Mouse (Mus musculus): ENCODE measurements around the gene Galc. TPM values are rescaled to one million over a fixed set of nuclear protein-coding genes. Genes with fewer than 3 reads are reported as not detected.

Galc gene
- total and polyA plus RNA-seq, 3 experiments = 5.0 to 8.3 (median 7.3) TPM

DNA sequence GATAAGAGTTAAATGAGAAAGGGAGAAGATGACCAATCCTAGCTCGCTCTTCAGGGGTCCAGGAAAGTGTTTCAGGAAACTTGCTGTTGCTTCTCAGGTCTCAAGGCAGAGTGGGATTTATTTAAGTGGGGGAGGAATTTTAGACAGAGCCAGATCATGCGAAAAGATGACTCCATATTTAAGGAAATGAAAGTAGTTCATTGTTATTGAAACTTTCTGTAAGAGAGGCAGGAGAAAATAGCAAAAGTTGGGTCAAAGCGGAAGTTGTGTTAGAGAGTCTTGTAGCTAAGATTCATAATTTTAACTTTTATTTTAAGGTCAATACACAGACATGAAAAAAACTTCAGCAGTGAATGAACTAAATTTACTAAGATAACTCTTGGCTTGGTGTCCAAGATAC lies 31.2 kb upstream of the Galc start:
- intact Hi-C loops (cut with DNase I) = no loop called here
- no peaks in the 10 kb centered on the region for H3K4me1 ChIP-seq (ENCODE audit: control insufficient read depth, insufficient read depth, low read length)
- TF ChIP-seq POLR2A (IDR thresholded peaks at IDR 0.05; ENCODE audit: insufficient read depth, low read depth, low read length) = no peak
- TF ChIP-seq CTCF (IDR thresholded peaks at IDR 0.05) = no peak
- no peak for TF ChIP-seq EP300 (IDR thresholded peaks at IDR 0.05; ENCODE audit: insufficient read depth, low read depth, low read length)
- no peak overlapping the region for H3K4me3 ChIP-seq
- 57% methylated on average over 3 of the region's 3 CpGs for WGBS
- H3K9ac ChIP-seq (ENCODE audit: low read depth, low read length) = no peak overlapping the region
- no peaks in the 10 kb centered on the region for H3K36me3 ChIP-seq (ENCODE audit: control insufficient read depth, insufficient read depth, low read length)
- no peaks in the 10 kb centered on the region for H3K27me3 ChIP-seq (ENCODE audit: control insufficient read depth, insufficient read depth, low read length)
- no peak for DNase-seq
- no peaks in the 10 kb centered on the region for H3K79me2 ChIP-seq (replicated peaks; ENCODE audit: control insufficient read depth, insufficient read depth, low read length)
- H3K27ac ChIP-seq = no peak overlapping the region

DNA sequence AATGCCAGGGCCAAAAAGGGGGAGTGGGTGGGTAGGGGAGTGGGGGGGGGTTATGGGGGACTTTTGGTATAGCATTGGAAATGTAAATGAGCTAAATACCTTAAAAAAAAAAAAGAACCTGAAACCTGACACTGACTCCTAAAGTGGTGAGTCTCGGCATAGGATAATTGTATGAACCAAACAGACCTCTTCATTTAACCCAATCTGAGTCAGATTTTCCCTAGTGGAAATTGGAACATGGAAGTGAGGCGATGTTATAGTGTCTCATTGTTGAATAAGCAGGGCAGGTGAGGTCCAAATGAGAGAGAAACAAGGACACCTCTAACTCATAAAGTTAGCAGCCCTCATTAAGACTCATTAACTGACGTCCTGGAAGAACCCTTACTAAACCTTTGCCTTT lies 25.2 kb upstream of the Galc start:
- Histone ChIP-seq H3K9ac (ENCODE audit: low read depth, low read length) (no peak overlapping the region), H3K36me3 (ENCODE audit: control insufficient read depth, insufficient read depth, low read length) (no peaks in the 10 kb centered on the region), H3K79me2 (replicated peaks; ENCODE audit: control insufficient read depth, insufficient read depth, low read length) (no peaks in the 10 kb centered on the region), H3K4me1 (ENCODE audit: control insufficient read depth, insufficient read depth, low read length) (no peaks in the 10 kb centered on the region), H3K4me3 (no peak overlapping the region), H3K27me3 (ENCODE audit: control insufficient read depth, insufficient read depth, low read length) (no peaks in the 10 kb centered on the region), H3K27ac (no peak overlapping the region)
- intact Hi-C loops (cut with DNase I) = loop anchor here (5.0 kb wide), 1 partner anchor 63 kb away; no protein-coding TSS in a partner anchor
- no peak for DNase-seq
- 94% methylated on average over 3 of the region's 3 CpGs for WGBS
- no peak for TF ChIP-seq CTCF (IDR thresholded peaks at IDR 0.05)
- no peak for TF ChIP-seq POLR2A (IDR thresholded peaks at IDR 0.05; ENCODE audit: insufficient read depth, low read depth, low read length)
- no peak for TF ChIP-seq EP300 (IDR thresholded peaks at IDR 0.05; ENCODE audit: insufficient read depth, low read depth, low read length)

DNA sequence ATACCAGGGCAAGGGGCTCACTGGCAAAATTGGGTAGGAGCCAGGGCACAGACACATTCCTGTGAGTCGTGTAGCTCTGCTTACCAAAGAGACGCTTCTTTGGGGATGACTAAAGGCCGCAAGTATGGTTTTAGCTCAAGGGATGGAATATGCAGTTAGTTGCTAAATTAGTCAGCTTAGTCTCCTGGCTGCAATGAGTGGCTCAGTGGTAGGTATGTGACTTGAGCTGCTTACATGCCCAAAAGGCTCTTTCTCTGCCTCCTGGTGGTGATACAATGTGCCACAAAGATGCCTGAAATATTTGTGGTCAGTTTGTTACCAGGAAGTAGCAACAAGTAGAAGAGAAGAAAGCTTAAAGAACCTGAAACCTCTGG lies 24.2 kb upstream of the Galc start:
- Histone ChIP-seq H3K9ac (ENCODE audit: low read depth, low read length) (no peak overlapping the region), H3K79me2 (replicated peaks; ENCODE audit: control insufficient read depth, insufficient read depth, low read length) (no peaks in the 10 kb centered on the region), H3K4me3 (no peak overlapping the region), H3K36me3 (ENCODE audit: control insufficient read depth, insufficient read depth, low read length) (no peaks in the 10 kb centered on the region), H3K27me3 (ENCODE audit: control insufficient read depth, insufficient read depth, low read length) (no peaks in the 10 kb centered on the region), H3K27ac (no peak overlapping the region), H3K4me1 (ENCODE audit: control insufficient read depth, insufficient read depth, low read length) (no peaks in the 10 kb centered on the region)
- TF ChIP-seq CTCF (IDR thresholded peaks at IDR 0.05) (peak; percentile 16; the same call in 1 of the 2 replicates), EP300 (IDR thresholded peaks at IDR 0.05; ENCODE audit: insufficient read depth, low read depth, low read length) (no peak), POLR2A (IDR thresholded peaks at IDR 0.05; ENCODE audit: insufficient read depth, low read depth, low read length) (no peak)
- WGBS = 29% methylated on average over 3 of the region's 3 CpGs
- intact Hi-C loops (cut with DNase I) = loop anchor here (5.0 kb wide), 1 partner anchor 64 kb away; no protein-coding TSS in a partner anchor
- no peak for DNase-seq

DNA sequence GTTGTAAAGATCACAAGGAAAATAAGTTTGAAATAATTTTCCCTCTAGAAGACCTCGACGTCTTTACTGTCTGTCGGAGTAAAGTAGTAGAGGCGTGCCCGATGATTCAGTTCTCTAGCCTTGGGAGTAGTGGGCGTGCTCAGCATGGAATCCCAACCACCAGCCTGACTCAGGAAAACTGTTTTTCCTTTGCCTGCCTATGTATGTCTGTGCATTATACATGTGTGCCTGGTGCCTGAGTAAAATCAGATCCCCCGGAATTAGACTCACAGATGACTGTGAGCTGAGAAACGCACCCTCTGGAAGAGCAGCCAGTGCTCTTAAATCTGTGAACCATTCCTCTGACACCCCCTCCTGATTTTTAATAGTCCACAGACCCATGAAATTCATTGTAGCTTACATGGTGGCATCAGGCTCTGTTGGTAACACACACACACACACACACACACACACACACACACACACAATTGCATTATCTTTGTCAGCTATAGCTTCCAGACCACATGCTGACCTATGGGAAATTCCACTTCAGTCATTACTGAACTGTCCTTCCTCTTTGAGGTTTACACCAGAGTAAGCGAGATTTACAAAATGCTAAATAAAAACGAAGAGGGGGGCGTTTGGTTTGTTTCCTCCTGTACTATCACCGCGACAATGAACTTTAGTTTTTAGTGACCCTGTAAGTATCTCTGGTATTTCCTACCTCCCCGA lies 23.7 kb upstream of the Galc start:
- no peak for DNase-seq
- Histone ChIP-seq H3K4me1 (ENCODE audit: control insufficient read depth, insufficient read depth, low read length) (no peaks in the 10 kb centered on the region), H3K4me3 (no peak overlapping the region), H3K27me3 (ENCODE audit: control insufficient read depth, insufficient read depth, low read length) (no peaks in the 10 kb centered on the region), H3K27ac (no peak overlapping the region), H3K79me2 (replicated peaks; ENCODE audit: control insufficient read depth, insufficient read depth, low read length) (no peaks in the 10 kb centered on the region), H3K36me3 (ENCODE audit: control insufficient read depth, insufficient read depth, low read length) (no peaks in the 10 kb centered on the region), H3K9ac (ENCODE audit: low read depth, low read length) (no peak overlapping the region)
- TF ChIP-seq CTCF (IDR thresholded peaks at IDR 0.05) = no peak
- no peak for TF ChIP-seq POLR2A (IDR thresholded peaks at IDR 0.05; ENCODE audit: insufficient read depth, low read depth, low read length)
- no peak for TF ChIP-seq EP300 (IDR thresholded peaks at IDR 0.05; ENCODE audit: insufficient read depth, low read depth, low read length)
- WGBS = 55% methylated on average over 14 of the region's 14 CpGs
- intact Hi-C loops (cut with DNase I) = loop anchor here (5.0 kb wide), 1 partner anchor 64 kb away; no protein-coding TSS in a partner anchor

DNA sequence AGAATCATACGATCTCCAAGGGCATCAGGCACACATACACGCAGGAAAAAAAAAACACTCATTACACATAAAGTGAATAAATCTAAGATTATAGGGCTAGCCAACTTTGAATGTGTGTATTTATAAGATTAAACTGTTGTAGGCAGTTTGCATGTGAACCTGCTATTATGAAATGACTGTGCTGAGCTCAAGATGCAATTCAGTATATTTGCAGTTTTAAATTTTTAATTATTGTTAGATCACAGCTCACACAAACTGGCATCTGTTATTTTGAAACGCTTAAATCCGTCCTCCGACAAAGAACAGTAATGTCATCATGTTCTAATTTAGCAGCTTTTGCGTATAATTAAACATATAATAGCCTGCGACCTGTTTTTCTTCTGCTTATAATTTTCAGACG lies 21.7 kb upstream of the Galc start:
- H3K27ac ChIP-seq = no peak overlapping the region
- no peak for DNase-seq
- intact Hi-C loops (cut with DNase I) = loop anchor here (5.0 kb wide), 1 partner anchor 66 kb away; no protein-coding TSS in a partner anchor
- H3K9ac ChIP-seq (ENCODE audit: low read depth, low read length) = no peak overlapping the region
- no peak overlapping the region for H3K4me3 ChIP-seq
- no peaks in the 10 kb centered on the region for H3K4me1 ChIP-seq (ENCODE audit: control insufficient read depth, insufficient read depth, low read length)
- WGBS = 70% methylated on average over 8 of the region's 8 CpGs
- H3K27me3 ChIP-seq (ENCODE audit: control insufficient read depth, insufficient read depth, low read length) = no peaks in the 10 kb centered on the region
- H3K79me2 ChIP-seq (replicated peaks; ENCODE audit: control insufficient read depth, insufficient read depth, low read length) = no peaks in the 10 kb centered on the region
- no peak for TF ChIP-seq POLR2A (IDR thresholded peaks at IDR 0.05; ENCODE audit: insufficient read depth, low read depth, low read length)
- no peak for TF ChIP-seq CTCF (IDR thresholded peaks at IDR 0.05)
- no peak for TF ChIP-seq EP300 (IDR thresholded peaks at IDR 0.05; ENCODE audit: insufficient read depth, low read depth, low read length)
- H3K36me3 ChIP-seq (ENCODE audit: control insufficient read depth, insufficient read depth, low read length) = no peaks in the 10 kb centered on the region

DNA sequence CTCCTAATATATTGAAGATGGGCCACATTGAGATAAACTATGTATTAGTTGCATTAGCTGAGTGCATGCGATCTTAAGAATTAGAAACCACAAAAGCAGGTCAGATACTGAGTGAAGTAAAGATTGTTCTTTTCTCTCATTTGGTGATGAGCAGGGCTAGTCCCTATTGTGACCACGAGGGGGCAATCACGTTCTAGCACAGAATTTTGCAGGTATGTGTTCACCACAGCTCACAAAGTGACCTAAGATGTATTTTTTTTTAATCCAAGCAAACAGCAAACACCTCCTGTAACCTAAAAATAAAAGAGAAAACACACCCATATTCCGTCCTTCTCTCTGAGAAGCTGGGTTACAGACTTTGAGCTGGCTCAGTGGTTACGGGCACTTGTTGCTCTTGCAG lies 21.3 kb upstream of the Galc start:
- Histone ChIP-seq H3K36me3 (ENCODE audit: control insufficient read depth, insufficient read depth, low read length) (no peaks in the 10 kb centered on the region), H3K79me2 (replicated peaks; ENCODE audit: control insufficient read depth, insufficient read depth, low read length) (no peaks in the 10 kb centered on the region), H3K4me3 (no peak overlapping the region), H3K27me3 (ENCODE audit: control insufficient read depth, insufficient read depth, low read length) (no peaks in the 10 kb centered on the region), H3K27ac (no peak overlapping the region), H3K4me1 (ENCODE audit: control insufficient read depth, insufficient read depth, low read length) (no peaks in the 10 kb centered on the region), H3K9ac (ENCODE audit: low read depth, low read length) (no peak overlapping the region)
- 24% methylated on average over 5 of the region's 5 CpGs for WGBS
- TF ChIP-seq POLR2A (IDR thresholded peaks at IDR 0.05; ENCODE audit: insufficient read depth, low read depth, low read length) (no peak), CTCF (IDR thresholded peaks at IDR 0.05) (peak; percentile 95; the same call in 1 of the 2 replicates)
- intact Hi-C loops (cut with DNase I) = loop anchor here (5.0 kb wide), 1 partner anchor 67 kb away; no protein-coding TSS in a partner anchor
- DNase-seq = peak; percentile 24 to 34

All from heart, adult 2 months (tissue).